Mouse (Mus musculus) adrenal gland, adult 8-10 months (tissue): ENCODE measurements around the gene Dennd1c. TPM values are rescaled to one million over a fixed set of nuclear protein-coding genes. Genes with fewer than 3 reads are reported as not detected.
"Not testable (repeated sequence)": the region's sequence is repeated elsewhere in the genome, so short reads cannot be mapped to it uniquely, and the experiment has no call there.

Experiments
- DNase-seq: peaks from one replicate; pipeline ENCODE4 v3.0.0; 2022
- total RNA-seq, 4 experiments: library from RNA; stranded (reverse); gene quantifications; 2 replicates each; pipeline ENCODE4 v1.2.4; 2022

Gene Dennd1c
- total RNA-seq, 4 experiments from 2014 or later, result 1.5 to 4.3 (median 2.5) TPM

DNA sequence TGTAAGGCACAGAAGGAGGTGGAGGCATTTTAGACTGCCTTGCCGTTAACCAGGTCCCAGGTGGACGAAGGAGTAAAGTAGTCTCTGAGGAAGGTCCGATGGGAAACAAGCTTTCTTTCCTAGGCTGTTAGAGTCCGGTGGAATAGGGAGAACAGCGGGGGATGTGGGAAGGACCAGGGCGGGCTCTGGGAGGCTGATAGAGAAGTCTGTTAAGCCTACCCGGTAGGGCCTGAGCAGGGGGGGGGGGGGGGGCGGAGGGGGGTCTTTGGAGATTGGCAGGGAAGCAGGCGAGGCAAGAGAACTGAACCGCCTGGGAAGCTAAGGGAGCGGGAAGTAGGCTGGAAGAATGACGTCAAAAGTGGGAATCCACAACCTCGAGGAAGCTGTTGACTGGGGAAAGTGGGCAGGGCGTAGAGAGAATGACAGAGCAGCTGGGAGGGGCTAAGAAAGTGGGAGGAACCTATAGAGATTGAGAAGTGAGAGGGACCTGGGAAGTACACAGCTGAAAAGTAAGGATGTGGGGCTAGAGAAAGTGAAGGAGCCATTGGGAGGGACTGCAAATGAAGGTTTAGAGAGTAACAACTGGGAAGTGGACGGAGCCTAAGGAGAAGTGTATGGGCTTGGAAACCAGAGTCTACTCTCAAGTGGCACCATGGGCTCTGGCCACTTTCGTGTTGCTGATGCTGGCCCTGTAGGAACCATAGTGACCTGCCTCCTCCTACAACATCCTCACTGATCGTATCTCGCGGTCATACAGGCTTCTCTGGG, 17.7 kb upstream of the Dennd1c start:
- DNase-seq, result no peak

DNA sequence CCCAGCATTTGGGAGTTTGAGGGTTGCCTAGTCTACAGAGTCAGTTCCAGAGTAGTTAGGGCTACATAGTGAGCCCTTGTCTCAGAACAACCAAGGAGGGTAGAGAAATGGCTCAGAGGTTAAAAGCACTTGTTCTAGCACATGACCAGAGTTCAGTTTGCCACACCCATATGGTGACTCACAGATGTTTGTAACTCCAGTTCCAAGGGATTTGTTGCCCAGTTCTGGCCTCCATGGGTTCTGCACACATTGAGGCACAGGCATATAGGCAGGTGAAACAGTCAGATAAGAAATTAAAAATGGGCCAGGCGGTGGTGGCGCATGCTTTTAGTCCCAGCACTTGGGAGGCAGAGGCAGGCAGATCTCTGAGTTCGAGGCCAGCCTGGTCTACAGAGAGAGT, 15.9 kb upstream of the Dennd1c start:
- DNase-seq, result no peak

DNA sequence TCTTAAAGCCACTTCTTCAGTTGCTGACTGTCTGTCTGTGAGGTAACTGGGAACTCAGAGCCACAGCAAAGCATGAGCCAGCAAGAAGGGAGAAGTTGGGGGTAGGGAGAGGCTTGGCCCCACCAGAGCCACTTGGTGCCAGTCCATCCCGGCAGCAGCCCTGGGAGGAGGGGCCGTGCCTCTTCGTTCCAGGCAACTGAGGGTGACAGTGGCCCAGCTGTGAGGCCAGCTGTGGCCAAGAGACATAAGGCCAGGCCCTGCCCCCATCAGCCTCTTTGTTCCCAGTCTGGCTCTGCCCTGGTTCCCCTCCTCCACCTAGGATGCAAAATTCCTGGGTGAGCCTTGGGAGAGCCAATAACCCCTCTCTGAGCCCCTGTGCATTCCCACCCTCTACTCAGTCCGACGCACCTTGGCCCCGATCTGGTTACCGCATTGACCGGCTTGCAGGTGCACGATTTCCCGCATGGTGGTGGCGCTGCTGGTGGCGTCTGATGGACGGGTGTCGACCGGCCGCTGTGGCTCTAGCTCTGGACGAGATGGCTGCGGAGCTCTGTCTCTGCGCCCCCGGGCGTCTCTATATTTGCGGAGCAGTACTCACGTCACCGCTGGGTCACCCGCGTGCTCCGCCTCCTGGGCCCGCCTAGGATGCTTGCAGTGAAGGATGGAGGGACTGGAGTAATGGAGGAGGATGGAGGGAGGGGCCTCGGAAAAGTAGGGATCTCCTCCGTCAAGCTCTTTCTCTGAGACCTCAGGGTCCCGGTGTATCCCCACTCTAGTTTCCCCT, 8.9 kb upstream of the Dennd1c start, which contains the start of gene Tubb4a:
Gene Tubb4a, minus strand, starts transcription at position 734 of the 784 bp plus-strand sequence.
- DNase-seq, result no peak

DNA sequence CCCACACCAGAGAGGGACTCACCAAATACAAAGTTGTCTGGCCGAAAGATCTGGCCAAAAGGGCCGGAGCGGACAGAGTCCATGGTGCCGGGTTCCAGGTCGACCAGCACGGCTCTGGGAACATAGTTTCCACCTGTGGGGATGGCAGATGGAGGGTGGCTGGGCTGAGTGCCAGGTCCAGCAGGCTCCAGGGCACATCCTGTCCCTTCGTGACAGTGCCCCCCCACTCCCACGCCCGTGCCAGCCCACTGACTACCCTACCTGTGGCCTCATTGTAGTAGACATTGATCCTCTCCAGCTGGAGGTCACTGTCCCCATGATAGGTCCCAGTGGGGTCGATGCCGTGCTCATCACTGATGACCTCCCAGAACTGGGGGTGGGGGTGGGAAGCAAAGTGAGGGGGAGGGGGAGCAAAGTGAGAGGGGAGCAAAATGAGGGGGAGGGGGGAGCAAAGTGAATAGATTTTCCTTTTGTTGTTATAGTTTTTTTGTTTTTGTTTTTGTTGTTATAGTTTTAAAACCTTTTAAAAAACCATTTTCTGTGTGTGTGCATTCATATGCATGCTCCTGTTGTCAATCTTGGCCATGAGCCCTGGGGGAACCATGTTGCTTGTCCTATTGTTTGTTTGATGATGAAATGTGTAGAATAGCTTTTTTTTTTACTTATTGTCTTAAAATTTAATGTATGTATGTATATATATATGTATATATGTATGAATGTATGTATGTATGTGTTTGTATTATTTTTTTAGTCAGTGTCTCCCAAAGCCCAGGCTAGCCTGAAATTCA, 7.8 kb upstream of the Dennd1c start:
- DNase-seq, result no peak

DNA sequence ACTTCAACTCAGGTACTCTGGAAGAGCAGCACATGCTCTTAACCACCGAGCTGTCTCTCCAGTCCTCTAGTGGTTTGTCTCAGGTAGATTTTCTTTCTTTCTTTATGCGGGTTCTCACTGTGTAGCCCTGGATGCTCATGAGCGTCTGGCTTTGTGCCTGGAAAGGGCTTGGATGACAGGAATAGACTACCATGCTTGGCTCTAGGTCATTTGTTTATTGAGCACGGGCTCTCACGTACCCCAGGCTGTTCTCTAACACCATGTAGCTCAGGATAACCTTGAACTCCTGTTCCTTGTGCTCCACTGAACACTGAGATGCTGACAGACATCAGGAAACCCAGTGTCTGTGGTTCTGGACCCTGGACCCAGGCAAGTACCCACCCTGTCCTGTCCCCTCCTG, 4.2 kb upstream of the Dennd1c start:
- no peak for DNase-seq

DNA sequence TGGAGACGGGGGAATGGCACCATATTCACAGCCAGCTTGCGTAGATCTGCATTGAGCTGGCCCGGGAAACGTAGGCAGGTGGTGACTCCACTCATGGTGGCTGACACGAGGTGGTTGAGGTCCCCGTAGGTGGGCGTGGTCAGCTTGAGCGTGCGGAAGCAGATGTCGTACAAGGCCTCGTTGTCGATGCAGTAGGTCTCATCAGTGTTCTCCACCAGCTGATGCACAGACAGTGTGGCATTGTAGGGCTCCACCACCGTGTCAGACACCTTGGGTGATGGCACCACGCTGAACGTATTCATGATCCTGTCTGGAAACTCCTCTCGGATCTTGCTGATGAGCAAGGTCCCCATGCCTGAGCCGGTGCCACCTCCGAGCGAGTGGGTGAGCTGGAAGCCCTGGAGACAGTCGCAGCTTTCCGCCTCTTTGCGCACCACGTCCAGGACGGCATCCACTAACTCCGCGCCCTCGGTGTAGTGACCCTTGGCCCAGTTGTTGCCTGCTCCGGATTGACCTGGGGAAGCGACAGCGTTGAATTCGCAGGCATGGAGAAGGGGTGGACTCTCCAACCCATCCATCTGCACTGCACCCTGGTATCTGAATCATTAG, 3.0 kb upstream of the Dennd1c start:
- no peak for DNase-seq

DNA sequence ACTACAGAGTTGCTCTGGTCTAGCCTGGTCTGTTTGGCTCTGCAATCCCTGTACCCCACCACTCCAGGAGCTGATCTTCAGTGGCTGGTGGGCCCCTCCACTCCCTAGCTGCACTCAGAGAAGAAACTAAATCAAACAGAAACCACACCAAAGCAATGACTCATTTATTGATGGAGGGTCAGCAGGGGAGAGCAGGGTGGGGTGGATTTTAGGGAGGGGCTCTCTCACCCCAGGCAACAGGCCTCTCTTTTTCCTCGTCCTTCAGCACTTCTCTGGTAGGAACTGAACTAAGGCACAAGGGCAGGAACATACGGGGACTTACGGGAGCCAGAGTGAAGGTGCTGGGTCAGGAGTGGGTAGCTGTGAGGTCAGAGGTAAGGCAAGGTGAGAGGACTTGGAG, 1.6 kb upstream of the Dennd1c start:
- no peak for DNase-seq

DNA sequence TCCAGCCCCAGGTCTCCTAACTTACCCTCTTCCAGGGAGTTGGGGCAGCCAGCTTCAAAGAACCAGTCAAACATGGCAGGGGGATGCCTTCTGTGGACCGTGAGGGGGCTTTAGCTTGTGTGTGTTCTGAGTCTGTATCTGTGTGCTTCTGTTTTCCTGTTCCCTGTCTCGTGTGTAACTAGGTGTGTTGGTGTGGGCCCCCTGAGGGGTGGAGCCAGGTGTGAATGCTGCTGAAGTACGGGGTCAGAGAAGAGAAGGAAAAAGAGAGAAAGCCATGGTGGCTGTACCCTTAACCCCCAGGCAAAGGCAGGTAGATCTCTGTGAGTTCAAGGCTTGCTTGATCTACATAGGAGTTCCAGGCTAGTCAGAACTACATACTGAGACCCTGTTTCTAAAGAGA, 1.4 kb downstream of the Dennd1c start:
- DNase-seq, result no peak

DNA sequence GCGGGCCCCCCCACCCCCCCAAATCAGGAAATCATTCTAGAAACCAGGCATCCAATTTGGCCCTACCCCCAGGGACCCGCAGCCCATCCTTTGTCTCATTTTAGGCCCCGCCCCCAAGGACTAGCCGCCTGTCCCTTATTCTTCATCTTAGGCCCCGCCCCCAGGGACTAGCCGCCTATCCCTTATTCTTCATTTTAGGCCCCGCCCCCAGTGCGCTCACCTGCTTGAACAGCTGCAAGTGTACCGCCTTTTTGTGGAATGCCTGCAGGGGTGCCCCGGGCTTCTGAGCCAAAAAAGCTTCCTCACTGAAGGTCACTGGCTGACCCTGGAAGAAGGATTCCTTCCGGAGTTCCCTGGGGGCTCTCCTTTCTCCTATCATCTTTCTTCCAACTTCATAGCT, 7.6 kb downstream of the Dennd1c start:
- no peak for DNase-seq

DNA sequence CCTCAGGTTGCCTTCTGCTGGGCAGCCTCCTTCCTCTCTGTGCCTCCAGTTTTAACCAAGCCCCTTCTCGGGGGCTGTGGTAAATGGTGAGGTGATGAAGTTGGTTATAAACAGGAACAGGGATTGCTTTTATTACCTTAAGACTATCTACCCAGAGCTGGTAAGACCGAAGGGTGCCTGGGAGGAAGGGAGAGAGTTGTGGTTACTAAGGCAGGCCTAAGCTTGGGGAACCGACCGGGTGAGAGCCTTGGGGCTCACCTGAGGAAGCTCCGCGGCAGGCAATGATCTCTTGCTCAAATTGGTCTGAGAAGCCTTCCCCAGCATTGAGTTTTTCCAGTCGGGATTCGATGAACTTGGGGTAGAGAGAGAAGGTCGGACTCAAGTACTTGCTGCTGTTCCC, 8.0 kb downstream of the Dennd1c start:
- no peak for DNase-seq

DNA sequence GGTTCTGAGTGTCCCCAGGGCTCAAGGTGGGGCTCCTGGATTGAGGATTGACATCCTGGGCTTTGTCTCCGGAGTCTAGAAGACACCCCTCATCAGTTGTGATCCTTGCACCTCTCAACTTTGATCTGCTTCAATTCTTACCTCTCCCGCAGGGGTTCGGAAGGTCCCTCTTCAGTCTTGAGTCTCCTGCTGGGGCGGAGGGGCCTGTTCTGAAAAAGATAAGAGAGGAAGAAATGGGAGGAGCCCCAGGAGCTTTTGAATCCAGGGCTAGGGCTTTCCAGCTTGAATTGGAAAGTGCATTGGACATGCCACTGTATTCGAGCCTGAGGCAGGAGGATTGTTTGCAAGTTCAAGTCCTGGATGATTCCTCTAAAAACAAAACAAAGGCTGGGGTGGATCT, 11.4 kb downstream of the Dennd1c start:
- no peak for DNase-seq

DNA sequence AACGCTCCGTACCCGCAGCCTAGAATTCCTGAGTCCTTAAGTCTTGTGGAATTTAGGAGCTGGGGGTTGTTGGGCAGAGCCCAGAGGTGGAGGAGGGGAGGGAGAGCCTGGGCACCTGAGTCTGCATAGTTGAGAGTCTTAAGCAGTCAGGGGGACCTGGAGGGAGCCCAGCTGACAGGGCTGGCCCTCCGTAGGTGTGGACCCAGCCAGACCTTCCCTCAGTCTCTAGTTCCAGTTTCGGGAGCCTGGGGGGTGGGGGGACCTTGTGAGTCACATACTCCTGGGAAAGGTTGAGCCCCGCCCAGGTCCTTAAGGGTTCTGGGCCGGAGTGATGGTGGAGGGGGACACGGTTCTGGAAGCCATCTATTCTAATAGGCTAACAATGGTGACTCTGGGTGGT, 15.3 kb downstream of the Dennd1c start:
- no peak for DNase-seq

DNA sequence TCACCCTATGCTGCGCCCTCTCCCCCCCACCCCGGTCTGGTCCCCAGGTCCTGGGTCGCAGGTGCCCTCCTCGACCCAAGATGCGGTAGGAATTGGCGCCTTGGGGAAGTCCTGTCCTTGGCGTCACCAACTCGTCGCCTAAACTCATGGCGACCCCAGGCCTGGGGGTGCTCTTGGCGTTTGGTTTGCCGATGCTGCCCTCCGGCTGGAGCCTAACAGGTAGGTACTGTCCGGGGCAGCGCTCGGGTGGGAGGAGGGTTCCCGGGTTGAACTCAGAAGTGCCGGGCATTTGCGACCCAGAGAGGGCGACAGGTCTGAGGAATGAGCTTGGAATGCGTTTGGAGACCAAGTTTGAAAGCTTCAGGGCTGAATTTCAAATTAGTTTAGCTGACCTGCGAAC, 15.8 kb downstream of the Dennd1c start:
- DNase-seq, result no peak

DNA sequence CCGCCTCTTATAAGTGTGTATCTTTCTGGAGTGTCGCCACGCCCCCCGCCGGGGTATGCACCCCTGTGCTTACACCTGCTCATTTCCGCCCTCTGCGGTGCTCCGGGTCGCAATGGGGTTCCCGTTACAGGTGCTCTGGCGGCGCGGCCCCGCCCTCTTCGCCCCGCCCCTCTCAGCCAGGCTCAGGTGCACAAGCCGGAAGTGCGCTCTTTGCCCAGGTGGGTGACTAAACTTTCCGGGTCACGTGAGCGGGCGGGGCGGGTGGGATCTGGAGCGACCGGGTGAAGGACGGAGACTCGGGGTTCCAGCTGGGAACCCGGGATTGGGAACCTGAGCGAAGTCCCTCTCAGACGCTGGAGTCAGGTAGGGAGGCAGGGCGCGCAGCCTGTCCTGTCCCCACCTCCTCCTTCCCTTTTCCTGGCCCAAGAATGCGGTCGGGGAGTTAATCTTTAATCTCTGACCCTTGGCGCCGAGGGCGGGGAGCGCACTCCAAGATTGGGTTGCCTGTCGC, 16.2 kb downstream of the Dennd1c start:
- DNase-seq, result no peak

DNA sequence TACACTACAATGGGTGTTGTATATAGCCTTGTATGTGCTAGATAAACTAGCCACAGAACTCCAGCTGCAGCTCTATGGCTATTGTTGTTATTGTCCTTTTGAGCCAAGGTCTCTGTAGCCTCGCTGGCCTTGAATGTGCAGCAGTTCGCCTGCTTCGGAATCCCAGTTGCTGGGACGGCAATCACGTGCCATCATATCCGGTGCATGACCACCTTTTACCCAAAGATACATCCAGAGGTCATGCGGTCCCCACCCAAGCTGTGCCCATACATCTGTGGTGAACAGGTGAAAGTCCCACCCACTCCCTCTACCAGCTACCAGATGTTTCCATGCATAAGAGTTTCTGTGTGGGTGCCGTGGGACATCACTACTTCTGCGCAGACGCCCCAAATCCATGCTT, 17.2 kb downstream of the Dennd1c start:
- DNase-seq, result peak; percentile 50

DNA sequence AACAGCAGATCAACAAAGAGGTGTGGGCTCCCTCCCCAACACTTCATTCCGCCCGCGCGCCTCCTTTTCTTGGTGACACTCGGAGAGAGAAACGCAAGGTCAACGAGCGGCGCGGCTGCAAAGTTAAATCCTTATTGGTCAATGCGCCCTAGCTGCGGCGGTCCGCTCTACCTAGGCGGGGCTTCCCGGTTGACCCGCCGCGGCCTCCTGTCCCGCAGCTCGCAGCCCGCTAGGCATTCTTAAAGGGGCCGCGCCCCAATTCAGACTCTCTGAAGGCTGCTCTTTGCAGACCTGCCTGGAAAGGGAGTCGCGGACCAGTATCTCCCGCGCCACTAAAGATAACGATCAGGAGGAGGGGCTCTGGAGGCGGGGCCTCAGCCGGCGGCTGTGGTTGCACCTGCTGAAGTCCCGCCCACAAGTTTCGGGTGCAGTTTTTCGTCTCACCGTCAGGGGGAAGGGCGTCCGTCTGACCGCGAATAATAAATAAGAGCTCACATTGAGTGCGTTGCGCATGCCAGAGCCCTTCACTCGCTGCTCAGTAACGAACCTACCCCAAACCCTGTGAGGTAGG, 18.0 kb downstream of the Dennd1c start:
- DNase-seq, result peak; percentile 94

DNA sequence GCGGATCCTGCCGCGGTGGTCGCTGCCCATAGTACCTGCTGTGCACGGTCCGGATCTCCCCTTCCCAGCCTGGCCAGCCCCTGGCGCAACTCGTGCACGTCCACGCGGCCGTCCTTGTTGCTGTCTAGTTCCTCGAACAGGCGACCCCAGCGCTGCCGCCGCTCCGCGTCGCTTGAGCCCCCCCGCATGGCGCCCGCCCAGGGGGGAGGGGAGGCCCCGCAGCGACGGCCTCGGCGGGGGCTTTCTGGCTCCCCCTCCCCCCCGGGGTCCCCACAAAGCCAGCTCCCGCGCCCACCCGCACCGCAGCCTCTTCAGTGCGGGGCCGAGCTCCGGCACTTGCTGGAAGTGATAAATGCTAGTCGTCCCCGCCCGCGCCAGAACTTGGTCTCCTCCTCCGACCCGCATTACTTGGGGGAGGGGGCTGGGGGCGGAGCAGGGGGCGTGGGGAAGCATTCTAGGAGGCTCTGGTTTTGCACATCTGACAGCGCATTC, 18.8 kb downstream of the Dennd1c start, which contains the start of gene Slc25a23:
Gene Slc25a23, minus strand, starts transcription at position 378 of the 492 bp plus-strand sequence.
- DNase-seq, result peak; percentile 58

DNA sequence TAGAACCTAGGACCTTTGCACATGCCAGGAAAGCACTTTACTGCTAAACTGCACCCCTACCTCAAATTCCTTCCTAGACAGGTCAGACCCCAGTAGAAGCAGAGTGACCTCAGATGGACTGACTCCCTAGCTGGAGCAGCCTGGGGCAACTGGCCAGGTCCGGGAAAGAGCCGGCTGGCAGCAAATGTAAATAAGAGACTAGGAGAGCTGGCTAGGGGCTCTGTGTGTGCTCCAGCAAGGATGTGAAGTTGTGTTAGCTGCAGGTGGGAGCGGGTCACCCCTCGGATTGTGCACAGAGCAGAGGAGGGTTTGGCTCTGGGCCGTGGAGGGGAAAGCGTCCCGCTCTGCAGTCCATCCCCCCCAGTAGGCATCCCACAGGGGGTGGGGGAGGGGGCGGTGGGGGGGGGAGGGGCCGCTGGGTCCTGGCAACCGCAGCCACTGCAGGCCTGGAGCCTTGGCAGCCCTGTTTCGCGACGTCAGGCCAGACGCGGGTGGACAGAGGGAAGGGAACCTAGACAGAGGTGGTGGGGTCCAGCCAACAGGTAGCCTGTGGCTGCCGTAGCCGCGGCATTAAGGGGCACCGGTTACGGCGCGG, 19.3 kb downstream of the Dennd1c start, which contains the start of gene Crb3:
Gene Crb3, plus strand, starts transcription at position 215 of the 595 bp plus-strand sequence.
- DNase-seq, result peak; percentile 26

DNA sequence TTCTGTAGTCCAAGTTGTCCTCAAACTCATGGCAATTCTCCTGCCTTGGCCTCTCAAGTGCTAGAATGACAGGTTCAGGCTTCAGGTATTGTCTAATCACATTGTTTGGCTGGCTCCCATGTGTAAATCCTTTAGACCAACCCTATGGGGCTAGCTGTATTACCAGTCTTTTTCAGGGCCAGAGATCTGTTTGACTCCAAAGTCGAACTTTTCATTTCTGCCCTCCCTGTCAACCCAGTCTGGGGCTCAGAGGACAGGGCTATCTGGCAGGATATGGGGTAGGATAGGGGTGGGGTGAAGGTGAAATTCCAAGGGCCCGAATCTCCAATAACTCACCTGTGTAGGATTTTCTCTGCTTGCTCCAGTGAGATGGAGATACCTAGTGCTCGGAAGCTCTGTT, 22.1 kb downstream of the Dennd1c start:
- no peak for DNase-seq

DNA sequence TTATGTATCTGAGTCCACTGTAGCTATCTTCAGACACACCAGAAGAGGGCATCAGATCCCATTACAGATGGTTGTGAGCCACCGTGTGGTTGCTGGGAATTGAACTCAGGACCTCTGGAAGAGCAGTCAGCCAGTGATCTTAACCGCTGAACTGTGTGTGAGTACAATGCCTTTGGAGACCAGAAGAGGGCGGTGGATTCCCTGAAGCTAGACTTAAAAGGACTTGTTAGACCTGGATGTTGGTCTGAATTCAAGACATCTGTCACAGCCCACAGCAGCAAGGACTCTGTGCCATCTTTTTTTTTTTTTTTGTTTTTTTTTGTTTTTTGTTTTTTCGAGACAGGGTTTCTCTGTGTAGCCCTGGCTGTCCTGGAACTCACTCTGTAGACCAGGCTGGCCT, 26.6 kb downstream of the Dennd1c start:
- DNase-seq, result not testable (repeated sequence)

DNA sequence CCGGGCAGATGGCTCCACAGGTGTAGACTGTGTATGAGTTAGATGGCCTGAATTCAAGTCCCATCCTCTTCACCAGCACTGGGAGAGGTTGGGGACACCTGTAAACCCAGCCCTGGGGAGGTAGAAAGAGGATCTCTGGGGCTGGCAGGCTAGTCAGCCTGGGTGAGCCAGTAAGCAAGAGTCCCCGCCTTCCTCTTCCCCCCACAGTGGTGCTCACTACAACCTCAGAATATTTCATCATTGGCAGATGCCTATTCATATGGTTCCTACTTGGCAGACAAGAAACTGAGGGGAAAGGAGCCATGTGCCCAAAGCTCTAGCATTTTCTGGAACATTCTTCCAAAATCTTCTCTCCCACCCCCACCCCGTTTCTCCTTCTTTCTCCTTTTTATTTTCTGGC, 29.5 kb downstream of the Dennd1c start:
- no peak for DNase-seq
